Mouse (Mus musculus): ENCODE measurements around the gene Oprl1. TPM values are rescaled to one million over a fixed set of nuclear protein-coding genes. Genes with fewer than 3 reads are reported as not detected.

Gene Oprl1
- polyA plus RNA-seq, 1 experiment from 2014 or later = 21.7 TPM

- Histone ChIP-seq H3K9ac (ENCODE audit: low read length) (no peak overlapping the region), H3K4me1 (ENCODE audit: control insufficient read depth, insufficient read depth, low read length) (peaks cover 6% of the 10 kb centered on the region), H3K27ac (ENCODE audit: low read depth, low read length) (no peak overlapping the region), H3K9me3 (ENCODE audit: control insufficient read depth, low read length) (no peaks in the 10 kb centered on the region), H3K4me2 (no peak overlapping the region), H3K27me3 (ENCODE audit: control insufficient read depth, insufficient read depth, low read length) (no peaks in the 10 kb centered on the region), H3K4me3 (ENCODE audit: low read depth, low read length) (no peak overlapping the region), H3K36me3 (ENCODE audit: control insufficient read depth, insufficient read depth, low read length) (no peaks in the 10 kb centered on the region)
- DNase-seq (ENCODE audit: low spot score, missing footprints) (peak; percentile 85), ATAC-seq (ENCODE audit: low FRiP score) (0 out of 2 replicates have a peak, but pooled peaks have one; percentile 57)
- 50% methylated on average over 9 of the region's 9 CpGs for WGBS
These were observed 12.9 kb downstream of the Oprl1 start for GRCm38 (mm10) chr2:181727659-181728262.

GRCm38 (mm10) chr2:181730051-181730450, 15.2 kb downstream of the Oprl1 start:
- no peaks in the 10 kb centered on the region for H3K36me3 ChIP-seq (ENCODE audit: control insufficient read depth, insufficient read depth, low read length)

GRCm38 (mm10) chr2:181752626-181753025, 37.8 kb downstream of the Oprl1 start:
- H3K4me1 ChIP-seq (ENCODE audit: control insufficient read depth, insufficient read depth, low read length) = no peaks in the 10 kb centered on the region
- no peak for ATAC-seq (ENCODE audit: low FRiP score)
- no peaks in the 10 kb centered on the region for H3K36me3 ChIP-seq (ENCODE audit: control insufficient read depth, insufficient read depth, low read length)
- 84% methylated on average over 1 of the region's 1 CpGs for WGBS
- H3K27me3 ChIP-seq (ENCODE audit: control insufficient read depth, insufficient read depth, low read length) = no peaks in the 10 kb centered on the region
- no peak overlapping the region for H3K4me3 ChIP-seq (ENCODE audit: low read depth, low read length)
- no peaks in the 10 kb centered on the region for H3K9me3 ChIP-seq (ENCODE audit: control insufficient read depth, low read length)
- no peak overlapping the region for H3K27ac ChIP-seq (ENCODE audit: low read depth, low read length)
- no peak overlapping the region for H3K9ac ChIP-seq (ENCODE audit: low read length)
- H3K4me2 ChIP-seq = no peak overlapping the region
- no peak for DNase-seq (ENCODE audit: low spot score, missing footprints)

More at GRCm38 (mm10) chr2:181730051-181730450, 15.2 kb downstream of the Oprl1 start:
- no peak overlapping the region for H3K9ac ChIP-seq (ENCODE audit: low read length)
- H3K9me3 ChIP-seq (ENCODE audit: control insufficient read depth, low read length) = no peaks in the 10 kb centered on the region
- peaks cover 6% of the 10 kb centered on the region for H3K4me1 ChIP-seq (ENCODE audit: control insufficient read depth, insufficient read depth, low read length)
- ATAC-seq (ENCODE audit: low FRiP score) = no peak
- H3K27me3 ChIP-seq (ENCODE audit: control insufficient read depth, insufficient read depth, low read length) = no peaks in the 10 kb centered on the region
- no peak for DNase-seq (ENCODE audit: low spot score, missing footprints)
- no peak overlapping the region for H3K4me2 ChIP-seq
- H3K4me3 ChIP-seq (ENCODE audit: low read depth, low read length) = no peak overlapping the region
- WGBS = 77% methylated on average over 3 of the region's 3 CpGs
- H3K27ac ChIP-seq (ENCODE audit: low read depth, low read length) = no peak overlapping the region

GRCm38 (mm10) chr2:181758147-181758725, 43.4 kb downstream of the Oprl1 start:
- 66% methylated on average over 2 of the region's 2 CpGs for WGBS
- Histone ChIP-seq H3K4me2 (no peak overlapping the region), H3K9ac (ENCODE audit: low read length) (no peak overlapping the region), H3K4me1 (ENCODE audit: control insufficient read depth, insufficient read depth, low read length) (peaks cover 21% of the 10 kb centered on the region), H3K36me3 (ENCODE audit: control insufficient read depth, insufficient read depth, low read length) (no peaks in the 10 kb centered on the region), H3K9me3 (ENCODE audit: control insufficient read depth, low read length) (no peaks in the 10 kb centered on the region), H3K4me3 (ENCODE audit: low read depth, low read length) (no peak overlapping the region), H3K27ac (ENCODE audit: low read depth, low read length) (no peak overlapping the region; the same call in 1 of the 2 replicates), H3K27me3 (ENCODE audit: control insufficient read depth, insufficient read depth, low read length) (no peaks in the 10 kb centered on the region)
- no peak for ATAC-seq (ENCODE audit: low FRiP score)
- DNase-seq (ENCODE audit: low spot score, missing footprints) = peak; percentile 76

- peak; percentile 56 for ATAC-seq (ENCODE audit: low FRiP score)
These were observed 44.2 kb downstream of the Oprl1 start for GRCm38 (mm10) chr2:181759041-181759440.

GRCm38 (mm10) chr2:181763006-181763830, 48.4 kb downstream of the Oprl1 start, which contains the start of gene Myt1:
Gene Myt1, plus strand, starts transcription at chr2:181763332.
- Histone ChIP-seq H3K9me3 (ENCODE audit: control insufficient read depth, low read length) (no peaks in the 10 kb centered on the region), H3K36me3 (ENCODE audit: control insufficient read depth, insufficient read depth, low read length) (no peaks in the 10 kb centered on the region), H3K27me3 (ENCODE audit: control insufficient read depth, insufficient read depth, low read length) (no peaks in the 10 kb centered on the region), H3K4me1 (ENCODE audit: control insufficient read depth, insufficient read depth, low read length) (peaks cover 29% of the 10 kb centered on the region), H3K27ac (ENCODE audit: low read depth, low read length) (peak within 1 kb of the TSS; percentile 96), H3K9ac (ENCODE audit: low read length) (peak within 1 kb of the TSS; percentile 74), H3K4me3 (ENCODE audit: low read depth, low read length) (peak within 1 kb of the TSS; percentile 46), H3K4me2 (peak within 1 kb of the TSS; percentile 68)
- DNase-seq (ENCODE audit: low spot score, missing footprints) (peak; percentile 91), ATAC-seq (ENCODE audit: low FRiP score) (peak; percentile 91)
- 18% methylated on average over 8 of the region's 8 CpGs for WGBS

More at GRCm38 (mm10) chr2:181759041-181759440, 44.2 kb downstream of the Oprl1 start:
- peak overlapping the region; percentile 52 for H3K27ac ChIP-seq (ENCODE audit: low read depth, low read length)
- no peaks in the 10 kb centered on the region for H3K36me3 ChIP-seq (ENCODE audit: control insufficient read depth, insufficient read depth, low read length)
- H3K4me3 ChIP-seq (ENCODE audit: low read depth, low read length) = no peak overlapping the region
- 13% methylated on average over 4 of the region's 4 CpGs for WGBS
- H3K9me3 ChIP-seq (ENCODE audit: control insufficient read depth, low read length) = no peaks in the 10 kb centered on the region
- peak overlapping the region; percentile 28; the same call in 1 of the 2 replicates for H3K9ac ChIP-seq (ENCODE audit: low read length)
- H3K27me3 ChIP-seq (ENCODE audit: control insufficient read depth, insufficient read depth, low read length) = no peaks in the 10 kb centered on the region
- DNase-seq (ENCODE audit: low spot score, missing footprints) = peak; percentile 88
- peaks cover 29% of the 10 kb centered on the region for H3K4me1 ChIP-seq (ENCODE audit: control insufficient read depth, insufficient read depth, low read length)
- H3K4me2 ChIP-seq = 0 out of 2 replicates have a peak overlapping the region, but pooled peaks have one; percentile 1

GRCm38 (mm10) chr2:181763886-181764527, 49.2 kb downstream of the Oprl1 start:
- WGBS = 13% methylated on average over 14 of the region's 14 CpGs
- peak; percentile 92 for DNase-seq (ENCODE audit: low spot score, missing footprints)
- H3K27me3 ChIP-seq (ENCODE audit: control insufficient read depth, insufficient read depth, low read length) = no peaks in the 10 kb centered on the region
- H3K4me1 ChIP-seq (ENCODE audit: control insufficient read depth, insufficient read depth, low read length) = peaks cover 25% of the 10 kb centered on the region
- H3K9ac ChIP-seq (ENCODE audit: low read length) = peak overlapping the region; percentile 74
- H3K9me3 ChIP-seq (ENCODE audit: control insufficient read depth, low read length) = no peaks in the 10 kb centered on the region
- H3K27ac ChIP-seq (ENCODE audit: low read depth, low read length) = peak overlapping the region; percentile 96
- peak overlapping the region; percentile 68 for H3K4me2 ChIP-seq
- H3K4me3 ChIP-seq (ENCODE audit: low read depth, low read length) = peak overlapping the region; percentile 46
- ATAC-seq (ENCODE audit: low FRiP score) = peak; percentile 53
- H3K36me3 ChIP-seq (ENCODE audit: control insufficient read depth, insufficient read depth, low read length) = no peaks in the 10 kb centered on the region

GRCm38 (mm10) chr2:181764600-181764999, 49.8 kb downstream of the Oprl1 start:
- peak overlapping the region; percentile 68 for H3K4me2 ChIP-seq
- peaks cover 23% of the 10 kb centered on the region for H3K4me1 ChIP-seq (ENCODE audit: control insufficient read depth, insufficient read depth, low read length)
- 1% methylated on average over 10 of the region's 10 CpGs for WGBS

More at GRCm38 (mm10) chr2:181764600-181764999, 49.8 kb downstream of the Oprl1 start:
- Histone ChIP-seq H3K27me3 (ENCODE audit: control insufficient read depth, insufficient read depth, low read length) (no peaks in the 10 kb centered on the region), H3K4me3 (ENCODE audit: low read depth, low read length) (peak overlapping the region; percentile 46), H3K9me3 (ENCODE audit: control insufficient read depth, low read length) (no peaks in the 10 kb centered on the region), H3K27ac (ENCODE audit: low read depth, low read length) (peak overlapping the region; percentile 96), H3K36me3 (ENCODE audit: control insufficient read depth, insufficient read depth, low read length) (no peaks in the 10 kb centered on the region), H3K9ac (ENCODE audit: low read length) (peak overlapping the region; percentile 74)
- ATAC-seq (ENCODE audit: low FRiP score) (peak; percentile 71), DNase-seq (ENCODE audit: low spot score, missing footprints) (peak; percentile 97)

Measured in midbrain, embryonic 11.5 days (tissue).